Mouse (Mus musculus): Measurements from ENCODE around the gene Man2b2. TPM values are rescaled to one million over a fixed set of nuclear protein-coding genes. Genes with fewer than 3 reads are reported as not detected.

Gene Man2b2
- 1 to 10 TPM; 6.8 to 9.1 TPM for total RNA-seq (2021)
- long read RNA-seq, experiment 1, transcript Man2b2-201 (19 exons, 3,330 nt) = major isoform, 5 of 5 reads
- long read RNA-seq, experiment 1, partial matches to known transcripts = 0 of 5 reads
- long read RNA-seq, experiment 1, other reads (novel, unspliced or antisense) = 0 of 5 reads
- long read RNA-seq, experiment 2, transcript Man2b2-201 (19 exons, 3,330 nt) = major isoform, 6 of 6 reads
- long read RNA-seq, experiment 2, partial matches to known transcripts = 0 of 6 reads
- long read RNA-seq, experiment 2, other reads (novel, unspliced or antisense) = 0 of 6 reads

- intact Hi-C loops (cut with DNase I; ENCODE audit: low total_unique reads) = no loop called here
- peak; percentile 89 for DNase-seq
These were observed at the start of gene Man2b2 for GRCm38 (mm10) chr5:36829913-36830879. Man2b2 (minus strand) TSS chr5:36830653.

GRCm38 (mm10) chr5:36878801-36879200 is 48.3 kb upstream of the Man2b2 start:
- intact Hi-C loops (cut with DNase I; ENCODE audit: low total_unique reads) = no loop called here
- no peak for DNase-seq

- no peak for DNase-seq
- intact Hi-C loops (cut with DNase I; ENCODE audit: low total_unique reads) = no loop called here
These were observed 47.2 kb upstream of the Man2b2 start for GRCm38 (mm10) chr5:36877641-36878040.

GRCm38 (mm10) chr5:36876777-36877396 is 46.4 kb upstream of the Man2b2 start:
- DNase-seq = no peak
- intact Hi-C loops (cut with DNase I; ENCODE audit: low total_unique reads) = no loop called here

- no peak for DNase-seq
- intact Hi-C loops (cut with DNase I; ENCODE audit: low total_unique reads) = no loop called here
These were observed 45.5 kb upstream of the Man2b2 start for GRCm38 (mm10) chr5:36875956-36876355.

- intact Hi-C loops (cut with DNase I; ENCODE audit: low total_unique reads) = no loop called here
- DNase-seq = no peak
These were observed 40.5 kb upstream of the Man2b2 start for GRCm38 (mm10) chr5:36870916-36871315.

- no peak for DNase-seq
These were observed 39.3 kb upstream of the Man2b2 start for GRCm38 (mm10) chr5:36869578-36870236.

GRCm38 (mm10) chr5:36869186-36869577 is 38.7 kb upstream of the Man2b2 start:
- DNase-seq = no peak
- intact Hi-C loops (cut with DNase I; ENCODE audit: low total_unique reads) = no loop called here

More at GRCm38 (mm10) chr5:36869578-36870236, 39.3 kb upstream of the Man2b2 start:
- intact Hi-C loops (cut with DNase I; ENCODE audit: low total_unique reads) = no loop called here

- intact Hi-C loops (cut with DNase I; ENCODE audit: low total_unique reads) = no loop called here
- DNase-seq = no peak
These were observed 38.0 kb upstream of the Man2b2 start, which contains the start of gene Ppp2r2c for GRCm38 (mm10) chr5:36868266-36869090. Ppp2r2c (plus strand) TSS chr5:36868513.

GRCm38 (mm10) chr5:36867561-36867960 is 37.1 kb upstream of the Man2b2 start:
- intact Hi-C loops (cut with DNase I; ENCODE audit: low total_unique reads) = no loop called here
- DNase-seq = no peak

- intact Hi-C loops (cut with DNase I; ENCODE audit: low total_unique reads) = no loop called here
- no peak for DNase-seq
These were observed 36.3 kb upstream of the Man2b2 start for GRCm38 (mm10) chr5:36866701-36867250.

GRCm38 (mm10) chr5:36861084-36861483 is 30.6 kb upstream of the Man2b2 start:
- no peak for DNase-seq
- intact Hi-C loops (cut with DNase I; ENCODE audit: low total_unique reads) = no loop called here

GRCm38 (mm10) chr5:36857546-36857945 is 27.1 kb upstream of the Man2b2 start:
- DNase-seq = no peak
- intact Hi-C loops (cut with DNase I; ENCODE audit: low total_unique reads) = no loop called here

GRCm38 (mm10) chr5:36856529-36856928 is 26.1 kb upstream of the Man2b2 start:
- DNase-seq = no peak
- intact Hi-C loops (cut with DNase I; ENCODE audit: low total_unique reads) = no loop called here

GRCm38 (mm10) chr5:36855180-36855579 is 24.7 kb upstream of the Man2b2 start:
- DNase-seq = no peak
- intact Hi-C loops (cut with DNase I; ENCODE audit: low total_unique reads) = no loop called here

- DNase-seq = no peak
- intact Hi-C loops (cut with DNase I; ENCODE audit: low total_unique reads) = no loop called here
These were observed 21.1 kb upstream of the Man2b2 start for GRCm38 (mm10) chr5:36851572-36851971.

- intact Hi-C loops (cut with DNase I; ENCODE audit: low total_unique reads) = loop anchor here (5.0 to 10.0 kb wide), 2 partner anchors 78 to 160 kb away; no protein-coding TSS in a partner anchor
- DNase-seq = no peak
These were observed 14.0 kb upstream of the Man2b2 start for GRCm38 (mm10) chr5:36844490-36844889.

GRCm38 (mm10) chr5:36841701-36842100 is 11.2 kb upstream of the Man2b2 start:
- DNase-seq = no peak
- intact Hi-C loops (cut with DNase I; ENCODE audit: low total_unique reads) = loop anchor here (5.0 to 10.0 kb wide), 2 partner anchors 81 to 163 kb away; no protein-coding TSS in a partner anchor
